Comparison of ENCODE assay signal across 27 mouse cellular contexts in genomic region chr7:49915471-49915870, GRCm38 (mm10). TPM values are rescaled to one million over a fixed set of nuclear protein-coding genes. Genes with fewer than 3 reads are reported as not detected.
DNase-seq lines count a peak whose midpoint lies in the region; ATAC-seq and TF ChIP-seq lines count a peak whose summit lies in the region.
"Had no signal": no experiment of that assay in that cellular context is flagged by ENCODE, and none has a peak within 500 bp of the region (broad histone marks: within the 10 kb centered on the region; RNA-seq: fewer than 3 reads in every experiment).

No protein-coding gene starts in this region.

- peaks cover 4% of the 10 kb centered on the region; the same call in 1 of the 2 replicates for H3K9me3 ChIP-seq in hindbrain, embryonic 11.5 days (ENCODE audit: control insufficient read depth, low read length)
- 0 out of 2 replicates have a peak, but pooled peaks cover 2% of the 10 kb centered on the region for H3K9me3 ChIP-seq in hindbrain, embryonic 10.5 days
- no peaks in the 10 kb centered on the region for H3K9me3 ChIP-seq in hindbrain, embryonic 14.5 days (ENCODE audit: control insufficient read depth, low read length)
- no peaks in the 10 kb centered on the region for H3K9me3 ChIP-seq in neural tube, embryonic 14.5 days (ENCODE audit: control insufficient read depth, low read length)
- H3K9me3 ChIP-seq: embryonic facial prominence, embryonic 15.5 days; forebrain, embryonic 15.5 days; heart, embryonic 12.5 days; lung, embryonic 15.5 days had no signal

- no peak for ATAC-seq in hindbrain, embryonic 11.5 days (ENCODE audit: low FRiP score)
- ATAC-seq in hindbrain, embryonic 14.5 days (ENCODE audit: low FRiP score): no peak
- no peak for ATAC-seq in neural tube, embryonic 14.5 days (ENCODE audit: low read depth)
- ATAC-seq: CD4-positive, CD25-positive, alpha-beta regulatory T cell, adult 4 months; forebrain, embryonic 15.5 days; Patski had no signal

- no peak overlapping the region; the same call in 1 of the 2 replicates for H3K9ac ChIP-seq in hindbrain, embryonic 11.5 days (ENCODE audit: low read depth, low read length)
- H3K9ac ChIP-seq in hindbrain, embryonic 14.5 days: peak overlapping the region; percentile 53
- H3K9ac ChIP-seq in neural tube, embryonic 14.5 days (replicated peaks; ENCODE audit: low read depth, low read length): peak overlapping the region; percentile 54
- H3K9ac ChIP-seq: embryonic facial prominence, embryonic 15.5 days; forebrain, embryonic 15.5 days; heart, embryonic 12.5 days; liver, embryonic 14.5 days; lung, embryonic 15.5 days had no signal

- H3K4me3 ChIP-seq in hindbrain, embryonic 11.5 days (ENCODE audit: low read depth, low read length): peak overlapping the region; percentile 16
- H3K4me3 ChIP-seq in hindbrain, embryonic 10.5 days: no peak overlapping the region
- H3K4me3 ChIP-seq in hindbrain, embryonic 14.5 days (replicated peaks; ENCODE audit: low read length): peak overlapping the region; percentile 40
- peak overlapping the region; percentile 45 for H3K4me3 ChIP-seq in neural tube, embryonic 14.5 days (ENCODE audit: low read depth, low read length)
- no peak overlapping the region for H3K4me3 ChIP-seq in gastrocnemius, adult 2 months
- H3K4me3 ChIP-seq: embryonic facial prominence, embryonic 15.5 days; forebrain, embryonic 15.5 days; heart, embryonic 12.5 days; lung, embryonic 15.5 days had no signal

- peaks cover 81% of the 10 kb centered on the region for H3K27me3 ChIP-seq in hindbrain, embryonic 11.5 days (ENCODE audit: control insufficient read depth, insufficient read depth, low read length)
- H3K27me3 ChIP-seq in hindbrain, embryonic 10.5 days (ENCODE audit: insufficient read depth, poor library complexity, severe bottlenecking): peaks cover 100% of the 10 kb centered on the region
- peaks cover 82% of the 10 kb centered on the region for H3K27me3 ChIP-seq in hindbrain, embryonic 14.5 days (ENCODE audit: control insufficient read depth, insufficient read depth, low read length)
- peaks cover 38% of the 10 kb centered on the region for H3K27me3 ChIP-seq in neural tube, embryonic 14.5 days (ENCODE audit: control insufficient read depth, insufficient read depth, low read length)

- WGBS in hindbrain, embryonic 11.5 days: under 1% methylated on average over 11 of the region's 11 CpGs
- WGBS in hindbrain, embryonic 10.5 days: under 1% methylated on average over 11 of the region's 11 CpGs
- 2% methylated on average over 11 of the region's 11 CpGs for WGBS in hindbrain, embryonic 14.5 days
- WGBS in neural tube, embryonic 14.5 days: 1% methylated on average over 11 of the region's 11 CpGs

- H3K36me3 ChIP-seq in hindbrain, embryonic 11.5 days (ENCODE audit: control insufficient read depth, insufficient read depth, low read length): no peaks in the 10 kb centered on the region
- no peaks in the 10 kb centered on the region for H3K36me3 ChIP-seq in hindbrain, embryonic 10.5 days
- no peaks in the 10 kb centered on the region for H3K36me3 ChIP-seq in hindbrain, embryonic 14.5 days (replicated peaks; ENCODE audit: control insufficient read depth, insufficient read depth)
- no peaks in the 10 kb centered on the region for H3K36me3 ChIP-seq in neural tube, embryonic 14.5 days (ENCODE audit: control insufficient read depth, insufficient read depth, low read length)
- H3K36me3 ChIP-seq: embryonic facial prominence, embryonic 15.5 days; forebrain, embryonic 15.5 days; G1E; heart, embryonic 12.5 days; lung, embryonic 15.5 days had no signal

- intact Hi-C loops in gastrocnemius, adult 2 months (cut with DNase I): no loop called here

- DNase-seq in hindbrain, embryonic 11.5 days (ENCODE audit: low spot score): peak; percentile 32
- no peak for DNase-seq in hindbrain, embryonic 10.5 days (ENCODE audit: low spot score)
- DNase-seq in ES-CJ7 (ENCODE audit: low read depth, low spot score): peak; percentile 60
- no peak for DNase-seq in hindbrain, embryonic 14.5 days (ENCODE audit: low spot score)
- DNase-seq in ovary, postnatal 14 days (ENCODE audit: low spot score): no peak
- no peak for DNase-seq in gastrocnemius, adult 2 months
- DNase-seq: adrenal gland, adult 8-10 months; cerebellum, adult 18-20 months; cerebellum, postnatal 25 days; gastrocnemius, postnatal 14 days; heart, adult 18-20 months; heart, postnatal 10 days; kidney, adult 18-20 months; kidney, postnatal 4 days; lung, postnatal 4 days; right cerebral cortex, postnatal 14 days had no signal

- no peaks in the 10 kb centered on the region; the same call in none of the 2 replicates for H3K4me1 ChIP-seq in hindbrain, embryonic 11.5 days (replicated peaks; ENCODE audit: control insufficient read depth, insufficient read depth, low read length)
- H3K4me1 ChIP-seq in hindbrain, embryonic 10.5 days (replicated peaks): peaks cover 10% of the 10 kb centered on the region; the same call in 1 of the 2 replicates
- no peaks in the 10 kb centered on the region for H3K4me1 ChIP-seq in hindbrain, embryonic 14.5 days (replicated peaks; ENCODE audit: control insufficient read depth, insufficient read depth, low read length)
- no peaks in the 10 kb centered on the region for H3K4me1 ChIP-seq in neural tube, embryonic 14.5 days (ENCODE audit: control insufficient read depth, insufficient read depth, low read length)
- H3K4me1 ChIP-seq: lung, embryonic 15.5 days had no signal

- no peak overlapping the region for H3K27ac ChIP-seq in hindbrain, embryonic 11.5 days (ENCODE audit: low read depth, low read length)
- H3K27ac ChIP-seq in hindbrain, embryonic 10.5 days: no peak overlapping the region
- H3K27ac ChIP-seq in hindbrain, embryonic 14.5 days: peak overlapping the region; percentile 68; the same call in 1 of the 2 replicates
- peak overlapping the region; percentile 44; the same call in 1 of the 2 replicates for H3K27ac ChIP-seq in neural tube, embryonic 14.5 days (ENCODE audit: low read depth, low read length)
- no peak overlapping the region for H3K27ac ChIP-seq in gastrocnemius, adult 2 months
- H3K27ac ChIP-seq: embryonic facial prominence, embryonic 15.5 days; forebrain, embryonic 15.5 days; liver, embryonic 14.5 days; lung, embryonic 15.5 days had no signal

- no peak for TF ChIP-seq CTCF in gastrocnemius, adult 2 months (IDR thresholded peaks at IDR 0.05)

- H3K4me2 ChIP-seq in hindbrain, embryonic 11.5 days (replicated peaks; ENCODE audit: low read depth, low read length): peak overlapping the region; percentile 24; the same call in 1 of the 2 replicates
- H3K4me2 ChIP-seq in hindbrain, embryonic 14.5 days (replicated peaks): peak overlapping the region; percentile 56
- peak overlapping the region; percentile 60 for H3K4me2 ChIP-seq in neural tube, embryonic 14.5 days (ENCODE audit: low read depth, low read length)
- H3K4me2 ChIP-seq: embryonic facial prominence, embryonic 15.5 days; forebrain, embryonic 15.5 days; heart, embryonic 12.5 days; lung, embryonic 15.5 days had no signal

RNA-seq across cellular contexts. Expression of gene Slc6a5, which starts 5.5 kb away (rescaled TPM):
- polyA plus RNA-seq in hindbrain, embryonic 11.5 days (2014; fragmentation: Nextera tagmentation; extraction: Ambion mirVana): 5.2 and 5.4 TPM in 2 replicates
- polyA plus RNA-seq in hindbrain, embryonic 10.5 days (2016; fragmentation: Nextera tagmentation; extraction: Ambion mirVana): 0.60 and 4.1 TPM in 2 replicates
- polyA plus RNA-seq in hindbrain, embryonic 14.5 days (2014; fragmentation: Nextera tagmentation; extraction: Ambion mirVana): 11.8 and 14.2 TPM in 2 replicates
- polyA plus RNA-seq in neural tube, embryonic 14.5 days (2014; fragmentation: Nextera tagmentation; extraction: Ambion mirVana): 14.3 and 16.6 TPM in 2 replicates
- not detected for total RNA-seq in gastrocnemius, adult 2 months (2021)
- total RNA-seq: gastrocnemius, postnatal 14 days; heart, adult 18-20 months; heart, postnatal 10 days; megakaryocyte-erythroid progenitor cell, adult 5-6 weeks had no signal
- polyA plus RNA-seq: CD4-positive, CD25-positive, alpha-beta regulatory T cell, adult 4 months; embryonic facial prominence, embryonic 15.5 days; forebrain, embryonic 15.5 days; G1E; heart, embryonic 12.5 days; thymus, postnatal 0 days had no signal

RNA-seq across cellular contexts. Expression of gene Nell1, which starts 59.2 kb away (rescaled TPM):
- polyA plus RNA-seq in hindbrain, embryonic 11.5 days (2014; fragmentation: Nextera tagmentation; extraction: Ambion mirVana): 3.1 and 3.3 TPM in 2 replicates
- polyA plus RNA-seq in hindbrain, embryonic 10.5 days (2016; fragmentation: Nextera tagmentation; extraction: Ambion mirVana): 1.2 and 1.6 TPM in 2 replicates
- polyA plus RNA-seq in hindbrain, embryonic 14.5 days (2014; fragmentation: Nextera tagmentation; extraction: Ambion mirVana): 36.0 and 47.1 TPM in 2 replicates
- polyA plus RNA-seq in neural tube, embryonic 14.5 days (2014; fragmentation: Nextera tagmentation; extraction: Ambion mirVana): 40.5 and 51.3 TPM in 2 replicates
- total RNA-seq in gastrocnemius, adult 2 months (2021): under 1 TPM in 1 of 2 experiments, not detected in 1; 0.33 TPM
- total RNA-seq: heart, adult 18-20 months; megakaryocyte-erythroid progenitor cell, adult 5-6 weeks had no signal
- polyA plus RNA-seq: CD4-positive, CD25-positive, alpha-beta regulatory T cell, adult 4 months; G1E had no signal

Comparison
In these comparisons a context has a peak if more than half of its experiments do, and no peak if none do; other contexts are left out.
1. DNase-seq: peak in hindbrain, embryonic 11.5 days (single experiment) and ES-CJ7 (single experiment); none in hindbrain, embryonic 10.5 days (single experiment), hindbrain, embryonic 14.5 days (single experiment), ovary, postnatal 14 days (single experiment) and gastrocnemius, adult 2 months (single experiment).
2. H3K27ac ChIP-seq: peak in hindbrain, embryonic 14.5 days (single experiment) and neural tube, embryonic 14.5 days (single experiment); none in hindbrain, embryonic 11.5 days (single experiment), hindbrain, embryonic 10.5 days (single experiment) and gastrocnemius, adult 2 months (single experiment).
3. H3K4me3 ChIP-seq: peak in hindbrain, embryonic 11.5 days (single experiment), hindbrain, embryonic 14.5 days (single experiment) and neural tube, embryonic 14.5 days (single experiment); none in hindbrain, embryonic 10.5 days (single experiment) and gastrocnemius, adult 2 months (single experiment).
4. Peak in every context shown above with its lines, with median percentiles within 50 percentile points of each other: H3K4me2 ChIP-seq.